Comparison of ENCODE assay signal across 14 mouse cellular contexts in genomic region chr16:39709387-39710039, GRCm38 (mm10).
"Had no signal": no experiment of that assay in that cellular context is flagged by ENCODE, and none has a peak within 500 bp of the region (broad histone marks: within the 10 kb centered on the region; RNA-seq: fewer than 3 reads in every experiment).

No protein-coding gene starts in this region.

- H3K27ac ChIP-seq: hindbrain, postnatal 0 days; limb, embryonic 13.5 days; liver, embryonic 15.5 days; midbrain, embryonic 12.5 days; stomach, embryonic 15.5 days had no signal

- H3K4me1 ChIP-seq: limb, embryonic 13.5 days; liver, embryonic 15.5 days; midbrain, embryonic 12.5 days; stomach, embryonic 15.5 days had no signal

- DNase-seq: left cerebral cortex, postnatal 4 days; lung, adult 2 months; lung, postnatal 36 days; retina, postnatal 1 day; right cerebral cortex, postnatal 14 days; thymus, adult 2 months; thymus, postnatal 25 days had no signal

- H3K9me3 ChIP-seq: limb, embryonic 13.5 days; midbrain, embryonic 12.5 days; stomach, embryonic 15.5 days had no signal

- H3K4me3 ChIP-seq: limb, embryonic 13.5 days; liver, embryonic 15.5 days; midbrain, embryonic 12.5 days; stomach, embryonic 15.5 days had no signal

- H3K27me3 ChIP-seq: limb, embryonic 13.5 days; liver, embryonic 15.5 days; midbrain, embryonic 12.5 days; stomach, embryonic 15.5 days had no signal

- H3K36me3 ChIP-seq: limb, embryonic 13.5 days; liver, embryonic 15.5 days; midbrain, embryonic 12.5 days; stomach, embryonic 15.5 days had no signal

- ATAC-seq: hindbrain, postnatal 0 days; lung, postnatal 0 days; midbrain, embryonic 16.5 days had no signal

- H3K9ac ChIP-seq: limb, embryonic 13.5 days; liver, embryonic 15.5 days; midbrain, embryonic 12.5 days; stomach, embryonic 15.5 days had no signal

- H3K4me2 ChIP-seq: limb, embryonic 13.5 days; liver, embryonic 15.5 days; midbrain, embryonic 12.5 days; stomach, embryonic 15.5 days had no signal
